Mouse (Mus musculus) adrenal gland, adult 2 months (tissue): ENCODE measurements around the gene Adamts4. TPM values are rescaled to one million over a fixed set of nuclear protein-coding genes. Genes with fewer than 3 reads are reported as not detected.

Experiments
- DNase-seq: peaks from one replicate; pipeline ENCODE4 v3.0.0; 2021
- polyA plus RNA-seq: library from polyadenylated mRNA; depleted of rRNA; stranded (reverse); fragments of >200 nt; gene quantifications from 2 replicates; pipeline ENCODE4 v1.2.3, GENCODE M21; 2012
- total RNA-seq, 2 experiments: library from RNA; stranded (reverse); gene quantifications; 2 replicates each; pipeline ENCODE4 v1.2.3; 2021

Gene Adamts4
- total and polyA plus RNA-seq, 3 experiments = 1.1 to 1.7 (median 1.3) TPM

- DNase-seq = peak; percentile 84
These were observed 6.0 kb downstream of the Adamts4 start for GRCm38 (mm10) chr1:171256095-171256818.

GRCm38 (mm10) chr1:171256937-171257548, 6.8 kb downstream of the Adamts4 start:
- DNase-seq = peak; percentile 69

GRCm38 (mm10) chr1:171257781-171258180, 7.6 kb downstream of the Adamts4 start:
- DNase-seq = no peak

GRCm38 (mm10) chr1:171258921-171259320, 8.7 kb downstream of the Adamts4 start:
- peak; percentile 7 for DNase-seq

GRCm38 (mm10) chr1:171260316-171260715, 10.1 kb downstream of the Adamts4 start:
- peak; percentile 62 for DNase-seq

- DNase-seq = peak; percentile 75
These were observed 12.4 kb downstream of the Adamts4 start for GRCm38 (mm10) chr1:171262594-171263130.

- DNase-seq = peak; percentile 22
These were observed 13.0 kb downstream of the Adamts4 start for GRCm38 (mm10) chr1:171263185-171263611.

GRCm38 (mm10) chr1:171263666-171264461, 13.6 kb downstream of the Adamts4 start:
- DNase-seq = no peak

- DNase-seq = no peak
These were observed 15.9 kb downstream of the Adamts4 start for GRCm38 (mm10) chr1:171265971-171266744.

- DNase-seq = no peak
These were observed 18.1 kb downstream of the Adamts4 start for GRCm38 (mm10) chr1:171268341-171268740.

- peak; percentile 97 for DNase-seq
These were observed 19.8 kb downstream of the Adamts4 start, which contains the start of gene B4galt3 for GRCm38 (mm10) chr1:171269848-171270572. Gene B4galt3 (plus strand): TSS chr1:171270328.

GRCm38 (mm10) chr1:171270573-171270900, 20.3 kb downstream of the Adamts4 start:
- no peak for DNase-seq

- no peak for DNase-seq
These were observed 21.0 kb downstream of the Adamts4 start for GRCm38 (mm10) chr1:171271196-171271595.

- no peak for DNase-seq
These were observed 21.4 kb downstream of the Adamts4 start for GRCm38 (mm10) chr1:171271622-171272021.

- no peak for DNase-seq
These were observed 21.9 kb downstream of the Adamts4 start for GRCm38 (mm10) chr1:171272086-171272485.

GRCm38 (mm10) chr1:171274171-171274570, 23.9 kb downstream of the Adamts4 start:
- no peak for DNase-seq

- DNase-seq = no peak
These were observed 25.0 kb downstream of the Adamts4 start for GRCm38 (mm10) chr1:171275144-171275734.

GRCm38 (mm10) chr1:171276110-171276748, 26.0 kb downstream of the Adamts4 start:
- DNase-seq = no peak

- no peak for DNase-seq
These were observed 27.5 kb downstream of the Adamts4 start for GRCm38 (mm10) chr1:171277736-171278135.

GRCm38 (mm10) chr1:171278436-171278835, 28.2 kb downstream of the Adamts4 start:
- no peak for DNase-seq
